Mouse (Mus musculus) spleen, adult 2 months (tissue): ENCODE results near the gene Unc93a2. TPM values are rescaled to one million over a fixed set of nuclear protein-coding genes. Genes with fewer than 3 reads are reported as not detected.
"Not testable (repeated sequence)": the region's sequence is repeated elsewhere in the genome, so short reads cannot be mapped to it uniquely, and the experiment has no call there.

ENCODE experiments used
- DNase-seq, 2 experiments: peaks; one replicate each; pipeline versions ENCODE4 v3.0.0 to v3.0.0-alpha.2; 2012 to 2021; ENCODE audit warnings: low spot score in 2 of 2, low read depth in 1 of 2
- H3K27ac ChIP-seq: fragments of 200-500 bp; 2 replicates; pipeline ENCODE4 v1.5.1; 2012; ENCODE audit warnings: low read length, inconsistent platforms; ENCODE audit not compliant: insufficient read depth
- H3K27me3 ChIP-seq: fragments of 200-500 bp; 2 replicates; pipeline ENCODE4 v1.6.1; 2012; ENCODE audit warnings: mild to moderate bottlenecking, moderate library complexity, low read length, inconsistent platforms; ENCODE audit not compliant: control insufficient read depth, insufficient read depth
- H3K36me3 ChIP-seq: fragments of 200-500 bp; 2 replicates; pipeline ENCODE4 v1.6.1; 2012; ENCODE audit warnings: mild to moderate bottlenecking, low read length, inconsistent platforms; ENCODE audit not compliant: control insufficient read depth, insufficient read depth
- H3K4me1 ChIP-seq: fragments of 200-500 bp; 2 replicates; pipeline ENCODE4 v1.6.1; 2011; ENCODE audit warnings: inconsistent platforms; ENCODE audit not compliant: control insufficient read depth, insufficient read depth, insufficient read length
- H3K4me3 ChIP-seq: fragments of 200-500 bp; 2 replicates; pipeline ENCODE4 v1.5.1; 2011; ENCODE audit warnings: mild to moderate bottlenecking, inconsistent platforms; ENCODE audit not compliant: insufficient read depth, insufficient read length; ENCODE audit errors: extremely low read depth
- WGBS: fragments of 180-500 bp; shearing (Covaris S2); methylation state at CpG from one replicate; pipeline ENCODE4 v1.1.7; 2018; 5-methylcytosine and 5-hydroxymethylcytosine counted together
- polyA plus RNA-seq: library from polyadenylated mRNA; depleted of rRNA; stranded (reverse); fragments of >200 nt; gene quantifications from 2 replicates; pipeline ENCODE4 v1.2.3, GENCODE M21; 2012; rRNA removed

Gene Unc93a2
- polyA plus RNA-seq: not detected in 2 replicates

- H3K27me3 ChIP-seq, H3K4me3 ChIP-seq, H3K36me3 ChIP-seq, H3K4me1 ChIP-seq, H3K27ac ChIP-seq, DNase-seq: not testable (repeated sequence)
- WGBS: 79% methylated on average over 3 of the region's 3 CpGs
These were observed at the start of gene Unc93a2 for GRCm38 (mm10) chr17:7385364-7385763. Gene Unc93a2 (minus strand): TSS chr17:7385464.

- not testable (repeated sequence) for H3K4me1 ChIP-seq, H3K36me3 ChIP-seq, H3K27me3 ChIP-seq, H3K4me3 ChIP-seq, DNase-seq, H3K27ac ChIP-seq
- WGBS: 74% methylated on average over 4 of the region's 4 CpGs
These were observed 48.9 kb upstream of the Unc93a2 start for GRCm38 (mm10) chr17:7434121-7434520.

GRCm38 (mm10) chr17:7430210-7430631 lies 45.0 kb upstream of the Unc93a2 start:
- H3K27ac ChIP-seq, H3K27me3 ChIP-seq, H3K4me1 ChIP-seq, H3K36me3 ChIP-seq, DNase-seq, H3K4me3 ChIP-seq: not testable (repeated sequence)
- 19% methylated on average over 4 of the region's 4 CpGs for WGBS

GRCm38 (mm10) chr17:7420191-7420973 lies 35.1 kb upstream of the Unc93a2 start:
- not testable (repeated sequence) for H3K27me3 ChIP-seq, H3K4me3 ChIP-seq, DNase-seq, H3K4me1 ChIP-seq, H3K27ac ChIP-seq, H3K36me3 ChIP-seq
- WGBS: 3% methylated on average over 2 of the region's 3 CpGs

GRCm38 (mm10) chr17:7414601-7415310 lies 29.5 kb upstream of the Unc93a2 start:
- not testable (repeated sequence) for DNase-seq, H3K36me3 ChIP-seq, H3K27me3 ChIP-seq, H3K4me1 ChIP-seq, H3K4me3 ChIP-seq, H3K27ac ChIP-seq
- WGBS: 93% methylated on average over 8 of the region's 9 CpGs

- H3K4me1 ChIP-seq, H3K27me3 ChIP-seq, DNase-seq, H3K4me3 ChIP-seq, H3K27ac ChIP-seq, H3K36me3 ChIP-seq: not testable (repeated sequence)
- 82% methylated on average over 8 of the region's 8 CpGs for WGBS
These were observed 28.1 kb upstream of the Unc93a2 start for GRCm38 (mm10) chr17:7413336-7413735.

- not testable (repeated sequence) for H3K27ac ChIP-seq, DNase-seq, H3K36me3 ChIP-seq, H3K27me3 ChIP-seq, H3K4me3 ChIP-seq, H3K4me1 ChIP-seq
- 74% methylated on average over 6 of the region's 6 CpGs for WGBS
These were observed 14.5 kb upstream of the Unc93a2 start for GRCm38 (mm10) chr17:7399770-7400169.

GRCm38 (mm10) chr17:7398198-7398847 lies 13.1 kb upstream of the Unc93a2 start:
- not testable (repeated sequence) for H3K4me1 ChIP-seq, H3K36me3 ChIP-seq, H3K27me3 ChIP-seq, H3K27ac ChIP-seq, H3K4me3 ChIP-seq
- WGBS: 26% methylated on average over 6 of the region's 6 CpGs
- peak in 1 of 2 experiments; percentile 0 for DNase-seq

GRCm38 (mm10) chr17:7397079-7397478 lies 11.8 kb upstream of the Unc93a2 start:
- DNase-seq, H3K27me3 ChIP-seq, H3K4me1 ChIP-seq, H3K27ac ChIP-seq, H3K4me3 ChIP-seq, H3K36me3 ChIP-seq: not testable (repeated sequence)
- WGBS: 89% methylated on average over 13 of the region's 13 CpGs

- WGBS: no CpG with 5 or more reads among the region's 2 CpGs
- not testable (repeated sequence) for H3K4me3 ChIP-seq, H3K27me3 ChIP-seq, DNase-seq, H3K27ac ChIP-seq, H3K4me1 ChIP-seq, H3K36me3 ChIP-seq
These were observed 11.0 kb upstream of the Unc93a2 start for GRCm38 (mm10) chr17:7396288-7396687.
